Mouse (Mus musculus): ENCODE data around the gene Abca16. TPM values are rescaled to one million over a fixed set of nuclear protein-coding genes. Genes with fewer than 3 reads are reported as not detected.

Abca16 gene
- polyA plus RNA-seq (2014; fragmentation: Nextera tagmentation; extraction: Ambion mirVana) = not detected in 2 replicates

- no peak for ATAC-seq (replicated peaks; ENCODE audit: low FRiP score, low TSS enrichment, low read depth)
- Histone ChIP-seq H3K4me2 (ENCODE audit: low read length) (no peak within 1 kb of the TSS), H3K4me3 (ENCODE audit: low read depth, low read length) (no peak within 1 kb of the TSS), H3K9me3 (ENCODE audit: control insufficient read depth, low read length) (no peaks in the 10 kb centered on the region), H3K36me3 (ENCODE audit: control insufficient read depth, insufficient read depth, low read length) (no peaks in the 10 kb centered on the region), H3K27me3 (replicated peaks; ENCODE audit: control insufficient read depth, insufficient read depth, low read length) (no peaks in the 10 kb centered on the region), H3K27ac (ENCODE audit: low read depth) (no peak within 1 kb of the TSS), H3K4me1 (replicated peaks; ENCODE audit: control insufficient read depth, insufficient read depth, low read length) (no peaks in the 10 kb centered on the region), H3K9ac (ENCODE audit: low read length) (no peak within 1 kb of the TSS)
- 71% methylated on average over 10 of the region's 10 CpGs for WGBS
- no peak for DNase-seq (ENCODE audit: low spot score)
Observed at GRCm38 (mm10) chr7:120409447-120409846, at the start of gene Abca16. Gene Abca16, plus strand, starts transcription at chr7:120409647.

DNA sequence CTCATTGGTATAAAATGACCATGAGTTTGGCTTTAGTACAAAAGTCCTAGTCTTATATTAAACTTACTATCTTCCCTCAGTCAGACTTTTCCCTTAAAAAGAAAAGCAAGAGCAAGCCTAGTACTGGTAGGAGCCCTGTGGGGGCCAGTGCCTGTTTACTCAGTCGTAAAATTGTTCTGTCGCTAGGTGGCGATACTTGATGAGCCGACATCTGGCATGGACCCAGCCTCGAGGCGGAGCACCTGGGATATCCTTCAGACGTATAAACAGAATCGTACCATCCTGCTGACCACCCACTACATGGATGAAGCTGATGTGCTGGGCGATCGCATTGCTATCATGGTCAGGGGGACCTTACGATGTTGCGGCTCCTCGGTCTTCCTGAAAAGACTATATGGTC, 48.3 kb upstream of the Abca16 start:
- H3K27me3 ChIP-seq (replicated peaks; ENCODE audit: control insufficient read depth, insufficient read depth, low read length) = no peaks in the 10 kb centered on the region
- H3K9ac ChIP-seq (ENCODE audit: low read length) = no peak overlapping the region
- DNase-seq (ENCODE audit: low spot score) (no peak), ATAC-seq (replicated peaks; ENCODE audit: low FRiP score, low TSS enrichment, low read depth) (no peak)
- H3K4me1 ChIP-seq (replicated peaks; ENCODE audit: control insufficient read depth, insufficient read depth, low read length) = no peaks in the 10 kb centered on the region
- no peaks in the 10 kb centered on the region for H3K9me3 ChIP-seq (ENCODE audit: control insufficient read depth, low read length)
- no peak overlapping the region for H3K4me2 ChIP-seq (ENCODE audit: low read length)
- WGBS = 38% methylated on average over 13 of the region's 13 CpGs
- no peaks in the 10 kb centered on the region for H3K36me3 ChIP-seq (ENCODE audit: control insufficient read depth, insufficient read depth, low read length)
- no peak overlapping the region for H3K27ac ChIP-seq (ENCODE audit: low read depth)
- H3K4me3 ChIP-seq (ENCODE audit: low read depth, low read length) = no peak overlapping the region

- Histone ChIP-seq H3K27me3 (replicated peaks; ENCODE audit: control insufficient read depth, insufficient read depth, low read length) (no peaks in the 10 kb centered on the region), H3K27ac (ENCODE audit: low read depth) (no peak overlapping the region), H3K9me3 (ENCODE audit: control insufficient read depth, low read length) (no peaks in the 10 kb centered on the region), H3K9ac (ENCODE audit: low read length) (no peak overlapping the region), H3K4me2 (ENCODE audit: low read length) (no peak overlapping the region), H3K4me1 (replicated peaks; ENCODE audit: control insufficient read depth, insufficient read depth, low read length) (no peaks in the 10 kb centered on the region), H3K4me3 (ENCODE audit: low read depth, low read length) (no peak overlapping the region), H3K36me3 (ENCODE audit: control insufficient read depth, insufficient read depth, low read length) (no peaks in the 10 kb centered on the region)
- ATAC-seq (replicated peaks; ENCODE audit: low FRiP score, low TSS enrichment, low read depth) (no peak), DNase-seq (ENCODE audit: low spot score) (no peak)
- WGBS = 74% methylated on average over 1 of the region's 1 CpGs
Observed at GRCm38 (mm10) chr7:120412391-120412790, 2.9 kb downstream of the Abca16 start.

DNA sequence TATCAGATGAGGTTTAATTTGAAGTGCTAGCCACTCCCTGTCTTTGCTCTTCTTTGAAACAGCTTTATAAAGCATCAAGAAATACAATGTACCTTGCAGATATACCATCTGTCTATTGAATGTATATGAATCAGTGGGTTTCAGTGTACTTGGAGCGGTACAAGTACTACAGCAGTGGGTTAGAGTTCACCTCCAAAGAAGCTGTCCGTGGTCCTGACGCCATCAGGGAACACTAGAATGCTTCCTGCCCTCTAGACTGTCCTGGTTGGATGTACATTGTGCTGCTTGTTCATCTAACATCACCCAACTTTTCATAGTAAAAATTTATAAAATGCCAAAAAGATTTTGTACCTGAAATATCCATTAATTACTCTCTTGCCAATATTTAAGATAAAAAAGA, 17.2 kb downstream of the Abca16 start:
- Histone ChIP-seq H3K4me1 (replicated peaks; ENCODE audit: control insufficient read depth, insufficient read depth, low read length) (no peaks in the 10 kb centered on the region), H3K4me3 (ENCODE audit: low read depth, low read length) (no peak overlapping the region), H3K36me3 (ENCODE audit: control insufficient read depth, insufficient read depth, low read length) (no peaks in the 10 kb centered on the region), H3K4me2 (ENCODE audit: low read length) (no peak overlapping the region), H3K27me3 (replicated peaks; ENCODE audit: control insufficient read depth, insufficient read depth, low read length) (no peaks in the 10 kb centered on the region), H3K27ac (ENCODE audit: low read depth) (no peak overlapping the region), H3K9ac (ENCODE audit: low read length) (no peak overlapping the region), H3K9me3 (ENCODE audit: control insufficient read depth, low read length) (no peaks in the 10 kb centered on the region)
- ATAC-seq (replicated peaks; ENCODE audit: low FRiP score, low TSS enrichment, low read depth) (no peak), DNase-seq (ENCODE audit: low spot score) (peak; percentile 66)
- WGBS = 22% methylated on average over 3 of the region's 3 CpGs

GRCm38 (mm10) chr7:120431464-120431863, 22.0 kb downstream of the Abca16 start:
- DNase-seq (ENCODE audit: low spot score) = no peak

DNA sequence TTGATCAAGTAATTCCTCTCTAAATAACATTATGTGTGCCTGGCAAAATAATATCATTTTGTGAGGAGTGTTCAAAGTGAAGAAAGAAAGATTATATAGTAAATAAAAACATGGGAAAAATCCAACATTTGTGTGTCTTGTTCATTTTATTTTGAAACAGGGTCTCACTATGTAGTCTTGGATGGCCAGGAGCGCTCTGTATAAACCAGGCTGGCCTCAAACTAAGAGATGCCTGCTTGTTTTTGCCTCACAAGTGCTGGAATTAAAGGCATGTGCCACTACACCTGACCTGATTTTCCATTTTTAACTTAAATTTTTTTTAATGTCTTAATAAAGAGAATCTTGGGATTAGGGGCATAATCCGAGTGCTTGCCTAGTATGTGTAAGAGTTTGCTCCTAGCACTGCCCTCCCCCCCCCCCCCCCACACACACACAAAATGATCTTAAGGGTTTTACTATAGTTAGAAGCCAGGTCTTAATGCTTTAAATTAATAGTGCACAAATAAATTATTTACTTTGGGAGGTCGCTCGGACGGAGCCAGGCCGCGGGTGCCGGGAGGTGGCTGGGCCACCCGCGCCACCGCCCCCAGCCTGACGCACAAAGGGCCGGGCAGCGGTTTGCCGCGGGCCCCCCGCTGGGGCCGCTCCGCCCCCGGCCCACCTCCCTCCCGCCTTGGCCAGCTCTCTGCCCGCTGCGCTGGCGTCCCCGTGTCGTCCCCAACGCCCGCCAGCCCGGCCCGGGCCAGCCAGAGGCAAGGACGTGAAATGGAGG, 94.6 kb downstream of the Abca16 start:
- no peak for DNase-seq (ENCODE audit: low spot score)
- WGBS = 13% methylated on average over 31 of the region's 31 CpGs
- H3K27me3 ChIP-seq (replicated peaks; ENCODE audit: control insufficient read depth, insufficient read depth, low read length) = no peaks in the 10 kb centered on the region
- H3K4me1 ChIP-seq (replicated peaks; ENCODE audit: control insufficient read depth, insufficient read depth, low read length) = no peaks in the 10 kb centered on the region
- H3K27ac ChIP-seq (ENCODE audit: low read depth) = no peak overlapping the region
- peak overlapping the region; percentile 20; the same call in 1 of the 2 replicates for H3K9ac ChIP-seq (ENCODE audit: low read length)
- no peaks in the 10 kb centered on the region for H3K9me3 ChIP-seq (ENCODE audit: control insufficient read depth, low read length)
- peak overlapping the region; percentile 80 for H3K4me2 ChIP-seq (ENCODE audit: low read length)
- no peak for ATAC-seq (replicated peaks; ENCODE audit: low FRiP score, low TSS enrichment, low read depth)
- no peaks in the 10 kb centered on the region for H3K36me3 ChIP-seq (ENCODE audit: control insufficient read depth, insufficient read depth, low read length)
- peak overlapping the region; percentile 26 for H3K4me3 ChIP-seq (ENCODE audit: low read depth, low read length)

More at GRCm38 (mm10) chr7:120431464-120431863, 22.0 kb downstream of the Abca16 start:
- H3K27me3 ChIP-seq (replicated peaks; ENCODE audit: control insufficient read depth, insufficient read depth, low read length) = no peaks in the 10 kb centered on the region
- no peak overlapping the region for H3K4me3 ChIP-seq (ENCODE audit: low read depth, low read length)
- no peak overlapping the region for H3K27ac ChIP-seq (ENCODE audit: low read depth)
- no peak for ATAC-seq (replicated peaks; ENCODE audit: low FRiP score, low TSS enrichment, low read depth)
- H3K9me3 ChIP-seq (ENCODE audit: control insufficient read depth, low read length) = no peaks in the 10 kb centered on the region
- no peak overlapping the region for H3K9ac ChIP-seq (ENCODE audit: low read length)
- no peaks in the 10 kb centered on the region for H3K4me1 ChIP-seq (replicated peaks; ENCODE audit: control insufficient read depth, insufficient read depth, low read length)
- no peaks in the 10 kb centered on the region for H3K36me3 ChIP-seq (ENCODE audit: control insufficient read depth, insufficient read depth, low read length)
- no peak overlapping the region for H3K4me2 ChIP-seq (ENCODE audit: low read length)

DNA sequence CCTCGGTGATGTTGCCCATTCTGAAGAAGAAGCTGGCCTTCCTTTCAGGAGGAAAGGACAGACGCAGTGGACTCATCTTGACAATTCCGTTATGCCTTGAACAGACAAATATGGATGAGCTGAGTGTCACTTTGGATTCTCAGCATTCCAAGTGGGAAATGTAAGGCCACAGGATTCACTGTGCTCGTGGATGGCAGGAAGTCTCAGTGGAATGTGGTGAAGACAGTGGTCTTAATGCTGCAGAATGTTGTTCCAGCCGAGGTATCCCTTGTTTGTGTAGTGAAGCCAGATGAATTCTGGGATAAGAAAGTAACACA, 95.2 kb downstream of the Abca16 start:
- Histone ChIP-seq H3K36me3 (ENCODE audit: control insufficient read depth, insufficient read depth, low read length) (no peaks in the 10 kb centered on the region), H3K27ac (ENCODE audit: low read depth) (no peak overlapping the region), H3K9me3 (ENCODE audit: control insufficient read depth, low read length) (no peaks in the 10 kb centered on the region), H3K27me3 (replicated peaks; ENCODE audit: control insufficient read depth, insufficient read depth, low read length) (no peaks in the 10 kb centered on the region), H3K4me1 (replicated peaks; ENCODE audit: control insufficient read depth, insufficient read depth, low read length) (no peaks in the 10 kb centered on the region), H3K4me3 (ENCODE audit: low read depth, low read length) (peak overlapping the region; percentile 26), H3K4me2 (ENCODE audit: low read length) (peak overlapping the region; percentile 80), H3K9ac (ENCODE audit: low read length) (peak overlapping the region; percentile 20; the same call in 1 of the 2 replicates)
- ATAC-seq (replicated peaks; ENCODE audit: low FRiP score, low TSS enrichment, low read depth) (no peak), DNase-seq (ENCODE audit: low spot score) (no peak)
- 28% methylated on average over 5 of the region's 5 CpGs for WGBS

- Histone ChIP-seq H3K27me3 (replicated peaks; ENCODE audit: control insufficient read depth, insufficient read depth, low read length) (no peaks in the 10 kb centered on the region), H3K27ac (ENCODE audit: low read depth) (no peak overlapping the region), H3K4me3 (ENCODE audit: low read depth, low read length) (no peak overlapping the region), H3K36me3 (ENCODE audit: control insufficient read depth, insufficient read depth, low read length) (no peaks in the 10 kb centered on the region), H3K4me2 (ENCODE audit: low read length) (no peak overlapping the region), H3K9me3 (ENCODE audit: control insufficient read depth, low read length) (no peaks in the 10 kb centered on the region), H3K9ac (ENCODE audit: low read length) (no peak overlapping the region), H3K4me1 (replicated peaks; ENCODE audit: control insufficient read depth, insufficient read depth, low read length) (no peaks in the 10 kb centered on the region)
- ATAC-seq (replicated peaks; ENCODE audit: low FRiP score, low TSS enrichment, low read depth) = no peak
- DNase-seq (ENCODE audit: low spot score) = no peak
- WGBS = 80% methylated on average over 2 of the region's 2 CpGs
Observed at GRCm38 (mm10) chr7:120534805-120535204, 125.4 kb downstream of the Abca16 start.
